Mouse (Mus musculus) G1E (cell line): ENCODE data around the gene Avpi1.

Experiments used
- CTCF ChIP-seq: IDR thresholded peaks from 2 replicates; pipeline ENCODE4 v1.5.1; 2012; ENCODE audit warnings: low read depth, low read length, inconsistent platforms, mixed read lengths
- GATA1 ChIP-seq: IDR thresholded peaks from 2 replicates; pipeline ENCODE4 v1.6.1; 2012; ENCODE audit warnings: borderline replicate concordance, low read length, inconsistent platforms, mixed read lengths
- GATA2 ChIP-seq: IDR thresholded peaks from 2 replicates; pipeline ENCODE4 v1.6.1; 2012; ENCODE audit warnings: low read depth, low read length, inconsistent platforms, borderline replicate concordance
- POLR2AphosphoS5 ChIP-seq: IDR thresholded peaks from 2 replicates; pipeline ENCODE4 v1.6.1; 2012; ENCODE audit warnings: low read depth, low read length, inconsistent platforms; ENCODE audit not compliant: insufficient replicate concordance
- TAL1 ChIP-seq: conservative IDR thresholded peaks from 2 replicates; pipeline ENCODE4 v1.6.1; 2012; ENCODE audit warnings: low read depth, low read length, inconsistent platforms, mixed read lengths

DNA sequence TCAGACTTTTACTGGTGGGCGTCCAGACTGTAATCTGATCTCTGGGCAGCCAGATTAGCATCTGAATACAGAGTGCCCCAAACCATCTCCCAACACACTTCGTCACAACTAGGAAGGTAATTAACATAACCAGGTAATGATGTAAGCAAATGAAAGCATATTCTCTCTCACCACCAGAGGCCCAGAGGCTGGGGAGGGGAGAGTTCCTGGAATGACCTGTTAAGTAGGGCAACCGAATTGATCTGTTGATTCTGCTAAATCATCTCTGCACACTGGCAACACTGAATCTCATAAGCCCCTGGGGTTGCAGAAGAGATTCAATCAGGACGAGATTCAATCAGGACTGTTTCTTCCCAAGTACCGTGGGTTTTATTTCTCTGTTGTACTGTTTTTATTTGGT lies 7.3 kb upstream of the Avpi1 start:
- TF ChIP-seq CTCF (no peak), TAL1 (no peak), GATA1 (no peak), POLR2AphosphoS5 (no peak), GATA2 (no peak)
